Mouse (Mus musculus) CD4-positive, CD25-positive, alpha-beta regulatory T cell, adult 4 months (primary cell): Measurements from ENCODE around the gene Zfp248. TPM values are rescaled to one million over a fixed set of nuclear protein-coding genes. Genes with fewer than 3 reads are reported as not detected.

ENCODE experiments used
- ATAC-seq: one replicate; pipeline ENCODE4 v1.8.0; 2017
- polyA plus RNA-seq, 2 experiments: library from polyadenylated mRNA; unstranded; fragments of 100-300 nt; shearing (Covaris generic); gene quantifications; one replicate each; pipeline ENCODE4 v1.2.1; 2017

Zfp248 gene
- polyA plus RNA-seq, result 1 to 10 TPM; 5.5 to 8.2 TPM

GRCm38 (mm10) chr6:118455042-118455631 is at the start of gene Zfp248:
Gene Zfp248, minus strand, starts transcription at chr6:118455528.
- ATAC-seq, result peak; percentile 97

- ATAC-seq, result no peak
Measured at GRCm38 (mm10) chr6:118499010-118499409, 43.7 kb upstream of the Zfp248 start.

- no peak for ATAC-seq
Measured at GRCm38 (mm10) chr6:118482125-118482524, 26.8 kb upstream of the Zfp248 start.

- ATAC-seq, result no peak
Measured at GRCm38 (mm10) chr6:118478957-118479708, 23.8 kb upstream of the Zfp248 start, which contains the start of gene Zfp9. Gene Zfp9, minus strand, starts transcription at chr6:118479320.

GRCm38 (mm10) chr6:118477875-118478785 is 22.8 kb upstream of the Zfp248 start:
- no peak for ATAC-seq

GRCm38 (mm10) chr6:118462069-118462705 is 6.9 kb upstream of the Zfp248 start:
- ATAC-seq, result no peak

- ATAC-seq, result no peak
Measured at GRCm38 (mm10) chr6:118457726-118458125, 2.4 kb upstream of the Zfp248 start.

GRCm38 (mm10) chr6:118454452-118454851 is 876 bp downstream of the Zfp248 start:
- no peak for ATAC-seq

- no peak for ATAC-seq
Measured at GRCm38 (mm10) chr6:118431502-118431901, 23.8 kb downstream of the Zfp248 start.

- no peak for ATAC-seq
Measured at GRCm38 (mm10) chr6:118426666-118427065, 28.7 kb downstream of the Zfp248 start.

- ATAC-seq, result peak; percentile 93
Measured at GRCm38 (mm10) chr6:118419050-118419920, 36.0 kb downstream of the Zfp248 start, which contains the start of gene Bms1. Gene Bms1, minus strand, starts transcription at chr6:118419474.

- no peak for ATAC-seq
Measured at GRCm38 (mm10) chr6:118410428-118410827, 44.9 kb downstream of the Zfp248 start.

- no peak for ATAC-seq
Measured at GRCm38 (mm10) chr6:118408510-118408909, 46.8 kb downstream of the Zfp248 start.

- ATAC-seq, result no peak
Measured at GRCm38 (mm10) chr6:118406421-118406820, 48.9 kb downstream of the Zfp248 start.

- no peak for ATAC-seq
Measured at GRCm38 (mm10) chr6:118390746-118391145, 64.6 kb downstream of the Zfp248 start.

GRCm38 (mm10) chr6:118385962-118386361 is 69.4 kb downstream of the Zfp248 start:
- ATAC-seq, result no peak

- ATAC-seq, result no peak
Measured at GRCm38 (mm10) chr6:118381234-118381633, 74.1 kb downstream of the Zfp248 start.

- ATAC-seq, result no peak
Measured at GRCm38 (mm10) chr6:118380630-118381029, 74.7 kb downstream of the Zfp248 start.

GRCm38 (mm10) chr6:118379451-118380167 is 75.7 kb downstream of the Zfp248 start:
- ATAC-seq, result peak; percentile 26

- ATAC-seq, result no peak
Measured at GRCm38 (mm10) chr6:118377611-118378010, 77.7 kb downstream of the Zfp248 start.
